Mouse (Mus musculus) stomach, embryonic 14.5 days (tissue): ENCODE data around the gene Cerkl. TPM values are rescaled to one million over a fixed set of nuclear protein-coding genes. Genes with fewer than 3 reads are reported as not detected.

ENCODE experiments used
- ATAC-seq: fragments of 200-750 bp; cut with Nextera tagmentation; 2 replicates; pipeline ENCODE4 v1.8.0; 2017; ENCODE audit warnings: low read depth, moderate TSS enrichment; ENCODE audit not compliant: insufficient number of reproducible peaks, insufficient read depth, low FRiP score
- H3K27ac ChIP-seq: fragments of 300-500 bp; sonication (generic); 2 replicates; pipeline ENCODE4 v1.5.1; 2014; ENCODE audit warnings: mild to moderate bottlenecking, low read length, moderate library complexity, mixed read lengths
- H3K27me3 ChIP-seq: fragments of 300-500 bp; sonication (generic); 2 replicates; pipeline ENCODE4 v1.6.1; 2014; ENCODE audit warnings: low read length, control low read depth, mixed read lengths; ENCODE audit not compliant: control insufficient read depth, insufficient read depth
- H3K36me3 ChIP-seq: fragments of 300-500 bp; sonication (generic); 2 replicates; pipeline ENCODE4 v1.6.1; 2014; ENCODE audit warnings: mild to moderate bottlenecking, control low read depth, low read length, moderate library complexity, mixed read lengths; ENCODE audit not compliant: control insufficient read depth, insufficient read depth
- H3K4me1 ChIP-seq: fragments of 300-500 bp; sonication (generic); 2 replicates; pipeline ENCODE4 v1.6.1; 2014; ENCODE audit warnings: low read length, control low read depth, mixed read lengths; ENCODE audit not compliant: control insufficient read depth, insufficient read depth
- H3K4me2 ChIP-seq: fragments of 300-500 bp; sonication (generic); replicated peaks from 2 replicates; pipeline ENCODE4 v1.6.1; 2014; ENCODE audit warnings: low read depth, low read length, control low read depth
- H3K4me3 ChIP-seq: fragments of 300-500 bp; sonication (generic); 2 replicates; pipeline ENCODE4 v1.5.1; 2014; ENCODE audit warnings: low read depth, low read length, control low read depth
- H3K9ac ChIP-seq: fragments of 300-500 bp; sonication (generic); replicated peaks from 2 replicates; pipeline ENCODE4 v1.6.1; 2014; ENCODE audit warnings: low read depth, mild to moderate bottlenecking, control low read depth, low read length, moderate library complexity, mixed read lengths
- H3K9me3 ChIP-seq: fragments of 300-500 bp; sonication (generic); 2 replicates; pipeline ENCODE4 v1.6.1; 2016; ENCODE audit warnings: low read depth, low read length, control low read depth; ENCODE audit not compliant: control insufficient read depth
- WGBS: fragments of 180-500 bp; shearing (Covaris S2); extraction: QIAGEN DNeasy Blood & Tissue Kit; methylation state at CpG from one replicate; pipeline ENCODE4 v1.1.7; 2014; 5-methylcytosine and 5-hydroxymethylcytosine counted together
- polyA plus RNA-seq: library from polyadenylated mRNA; unstranded; fragments of >200 nt; fragmentation: Nextera tagmentation; extraction: Ambion mirVana; gene quantifications from 2 replicates; pipeline ENCODE4 v1.2.1, GENCODE M21; 2014

Cerkl gene
- polyA plus RNA-seq, 1 experiment from 2014 or later = 1.4 TPM

GRCm38 (mm10) chr2:79378346-79379086 is 78.1 kb downstream of the Cerkl start:
- Histone ChIP-seq H3K9me3 (no peaks in the 10 kb centered on the region), H3K9ac (no peak overlapping the region), H3K4me1 (no peaks in the 10 kb centered on the region), H3K36me3 (no peaks in the 10 kb centered on the region), H3K4me2 (0 out of 2 replicates have a peak overlapping the region, but pooled peaks have one; percentile 1), H3K27me3 (no peaks in the 10 kb centered on the region), H3K27ac (peak overlapping the region; percentile 48; the same call in 1 of the 2 replicates), H3K4me3 (no peak overlapping the region)
- WGBS = 60% methylated on average over 8 of the region's 8 CpGs
- no peak for ATAC-seq

- H3K4me3 ChIP-seq = no peak overlapping the region
- no peak overlapping the region for H3K4me2 ChIP-seq
- no peak overlapping the region for H3K27ac ChIP-seq
- ATAC-seq = no peak
- H3K27me3 ChIP-seq = no peaks in the 10 kb centered on the region
- no peak overlapping the region for H3K9ac ChIP-seq
- H3K36me3 ChIP-seq = no peaks in the 10 kb centered on the region
- no peaks in the 10 kb centered on the region for H3K4me1 ChIP-seq
- H3K9me3 ChIP-seq = no peaks in the 10 kb centered on the region
- 54% methylated on average over 6 of the region's 6 CpGs for WGBS
Measured at GRCm38 (mm10) chr2:79372486-79373200, 83.9 kb downstream of the Cerkl start.

GRCm38 (mm10) chr2:79372154-79372467 is 84.5 kb downstream of the Cerkl start:
- H3K9me3 ChIP-seq = no peaks in the 10 kb centered on the region
- WGBS = 66% methylated on average over 2 of the region's 2 CpGs

GRCm38 (mm10) chr2:79371326-79372153 is 85.0 kb downstream of the Cerkl start:
- H3K9ac ChIP-seq = no peak overlapping the region
- no peak overlapping the region for H3K4me3 ChIP-seq

More at GRCm38 (mm10) chr2:79372154-79372467, 84.5 kb downstream of the Cerkl start:
- Histone ChIP-seq H3K27ac (no peak overlapping the region), H3K36me3 (no peaks in the 10 kb centered on the region), H3K9ac (no peak overlapping the region), H3K4me1 (no peaks in the 10 kb centered on the region), H3K27me3 (no peaks in the 10 kb centered on the region), H3K4me3 (no peak overlapping the region), H3K4me2 (no peak overlapping the region)
- ATAC-seq = no peak

DNA sequence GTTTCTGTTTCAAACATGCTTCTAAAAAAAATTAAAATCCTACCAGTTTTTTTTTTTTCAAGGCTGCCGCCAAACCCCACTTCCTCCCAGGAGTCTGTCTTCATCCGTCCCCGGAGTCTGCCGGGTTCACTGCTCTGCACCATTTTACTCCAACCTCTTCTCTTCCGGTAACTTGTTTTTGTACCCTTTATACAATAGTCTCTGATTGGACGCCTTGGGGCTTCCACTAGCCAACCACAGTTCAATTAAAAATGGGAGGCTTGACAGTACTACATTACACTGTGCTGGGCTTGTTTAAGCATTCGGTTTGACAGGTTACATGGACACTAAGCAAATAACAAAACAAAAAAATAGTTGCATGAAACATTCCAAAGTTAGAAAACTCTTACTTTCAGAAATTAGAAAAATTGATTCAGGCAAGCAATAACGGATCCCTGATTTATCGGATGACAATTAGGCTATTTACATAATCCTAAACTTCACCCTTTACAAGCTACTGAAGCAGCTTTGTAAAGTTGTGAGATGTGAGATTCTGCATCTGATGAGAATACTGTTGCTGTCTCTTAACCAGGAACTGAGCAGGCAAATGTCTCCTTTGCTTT is 85.8 kb downstream of the Cerkl start:
- H3K4me3 ChIP-seq = no peak overlapping the region
- no peak overlapping the region for H3K27ac ChIP-seq
- no peaks in the 10 kb centered on the region for H3K36me3 ChIP-seq
- WGBS = 76% methylated on average over 9 of the region's 9 CpGs
- no peaks in the 10 kb centered on the region for H3K27me3 ChIP-seq
- no peak for ATAC-seq
- H3K9me3 ChIP-seq = no peaks in the 10 kb centered on the region
- H3K9ac ChIP-seq = no peak overlapping the region
- no peak overlapping the region for H3K4me2 ChIP-seq
- no peaks in the 10 kb centered on the region for H3K4me1 ChIP-seq

More at GRCm38 (mm10) chr2:79371326-79372153, 85.0 kb downstream of the Cerkl start:
- 86% methylated on average over 7 of the region's 7 CpGs for WGBS
- no peaks in the 10 kb centered on the region for H3K4me1 ChIP-seq
- ATAC-seq = no peak
- H3K36me3 ChIP-seq = no peaks in the 10 kb centered on the region
- H3K27ac ChIP-seq = no peak overlapping the region
- H3K4me2 ChIP-seq = no peak overlapping the region
- H3K27me3 ChIP-seq = no peaks in the 10 kb centered on the region
- H3K9me3 ChIP-seq = no peaks in the 10 kb centered on the region

DNA sequence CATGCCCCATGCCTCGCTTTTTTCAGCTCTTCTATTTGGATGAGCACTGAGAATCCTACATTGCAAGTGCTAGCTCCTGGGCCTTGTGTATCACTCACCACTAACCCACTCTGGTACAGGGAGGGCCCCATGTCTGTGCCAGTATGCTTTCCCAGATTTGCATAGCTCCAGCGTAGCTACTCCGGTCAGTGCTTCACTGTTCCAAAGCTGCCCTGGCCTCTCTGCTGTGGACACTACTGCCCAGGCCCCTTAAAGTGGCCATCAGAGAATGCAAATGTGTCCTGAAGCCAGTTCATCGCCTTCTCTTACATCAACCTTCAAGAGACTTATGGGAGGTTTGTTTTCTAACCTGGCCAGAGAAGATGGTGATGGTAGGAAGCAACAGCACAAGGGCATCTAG is 86.7 kb downstream of the Cerkl start:
- Histone ChIP-seq H3K9me3 (no peaks in the 10 kb centered on the region), H3K9ac (no peak overlapping the region), H3K4me2 (no peak overlapping the region), H3K4me3 (no peak overlapping the region), H3K36me3 (no peaks in the 10 kb centered on the region), H3K27me3 (no peaks in the 10 kb centered on the region), H3K4me1 (no peaks in the 10 kb centered on the region), H3K27ac (no peak overlapping the region)
- no peak for ATAC-seq
- WGBS = 84% methylated on average over 4 of the region's 4 CpGs

- H3K4me2 ChIP-seq = no peak overlapping the region
- 78% methylated on average over 7 of the region's 7 CpGs for WGBS
- no peaks in the 10 kb centered on the region for H3K36me3 ChIP-seq
- no peak overlapping the region for H3K4me3 ChIP-seq
- H3K27ac ChIP-seq = no peak overlapping the region
- H3K4me1 ChIP-seq = no peaks in the 10 kb centered on the region
- H3K27me3 ChIP-seq = no peaks in the 10 kb centered on the region
- ATAC-seq = 0 out of 2 replicates have a peak, but pooled peaks have one; percentile 49
- H3K9ac ChIP-seq = no peak overlapping the region
- H3K9me3 ChIP-seq = no peaks in the 10 kb centered on the region
Measured at GRCm38 (mm10) chr2:79369061-79369524, 87.5 kb downstream of the Cerkl start.

DNA sequence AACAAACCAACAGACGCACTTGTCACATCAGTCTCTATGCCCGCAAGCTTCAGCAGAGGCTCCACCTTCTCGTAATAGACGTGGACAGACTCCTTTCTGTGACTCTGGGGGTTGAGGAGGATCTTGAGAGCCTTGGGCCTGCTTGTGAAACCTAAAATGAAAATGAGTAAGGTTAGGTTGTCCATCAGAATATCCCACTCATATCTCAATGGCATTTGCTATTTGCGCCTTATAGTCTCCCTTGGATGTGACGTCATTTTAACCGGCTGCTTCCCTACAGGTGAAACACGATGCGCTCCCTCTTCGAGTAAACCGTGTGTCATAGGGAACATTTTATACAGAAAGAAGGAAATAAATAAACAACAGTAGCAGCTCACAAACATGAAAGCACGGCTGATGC is 87.9 kb downstream of the Cerkl start:
- Histone ChIP-seq H3K9me3 (no peaks in the 10 kb centered on the region), H3K4me2 (no peak overlapping the region), H3K27ac (no peak overlapping the region), H3K9ac (no peak overlapping the region), H3K4me3 (no peak overlapping the region), H3K27me3 (no peaks in the 10 kb centered on the region), H3K36me3 (no peaks in the 10 kb centered on the region), H3K4me1 (no peaks in the 10 kb centered on the region)
- WGBS = 82% methylated on average over 12 of the region's 12 CpGs
- no peak for ATAC-seq
